Mouse (Mus musculus): ENCODE data around the gene Pld4. TPM values are rescaled to one million over a fixed set of nuclear protein-coding genes. Genes with fewer than 3 reads are reported as not detected.
"Not testable (repeated sequence)": the region's sequence is repeated elsewhere in the genome, so short reads cannot be mapped to it uniquely, and the experiment has no call there.

Gene Pld4
- total RNA-seq, 1 experiment from 2014 or later, result 6.8 TPM

- peak; percentile 61 for DNase-seq
Measured at GRCm38 (mm10) chr12:112801864-112802846, 41.7 kb downstream of the Pld4 start, which contains the start of gene Ahnak2. TSS of gene Ahnak2 (minus strand) at chr12:112802657.

GRCm38 (mm10) chr12:112802917-112803316 lies 42.5 kb downstream of the Pld4 start:
- DNase-seq, result peak; percentile 0

- DNase-seq, result peak; percentile 58
Measured at GRCm38 (mm10) chr12:112804046-112804445, 43.6 kb downstream of the Pld4 start.

DNA sequence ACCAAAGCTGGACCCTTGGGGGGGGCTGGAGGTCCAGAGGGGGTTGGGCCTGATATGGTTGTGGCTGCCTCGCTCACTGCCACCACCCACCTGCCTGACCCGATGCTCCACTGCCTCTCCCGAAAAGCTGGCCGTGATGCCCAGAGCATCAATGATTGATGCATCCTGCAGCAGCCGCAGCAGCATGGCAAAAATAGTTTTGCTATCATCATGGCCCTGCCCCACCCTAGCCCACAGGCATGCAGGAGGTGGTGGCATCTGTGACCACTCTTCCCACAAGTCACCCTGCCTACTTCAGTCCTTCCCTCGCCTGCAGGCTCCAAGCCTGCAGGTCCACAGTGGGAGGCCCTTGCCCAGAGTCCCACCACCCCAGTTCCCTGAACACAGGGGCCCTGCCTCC lies 45.6 kb downstream of the Pld4 start:
- no peak for DNase-seq

DNA sequence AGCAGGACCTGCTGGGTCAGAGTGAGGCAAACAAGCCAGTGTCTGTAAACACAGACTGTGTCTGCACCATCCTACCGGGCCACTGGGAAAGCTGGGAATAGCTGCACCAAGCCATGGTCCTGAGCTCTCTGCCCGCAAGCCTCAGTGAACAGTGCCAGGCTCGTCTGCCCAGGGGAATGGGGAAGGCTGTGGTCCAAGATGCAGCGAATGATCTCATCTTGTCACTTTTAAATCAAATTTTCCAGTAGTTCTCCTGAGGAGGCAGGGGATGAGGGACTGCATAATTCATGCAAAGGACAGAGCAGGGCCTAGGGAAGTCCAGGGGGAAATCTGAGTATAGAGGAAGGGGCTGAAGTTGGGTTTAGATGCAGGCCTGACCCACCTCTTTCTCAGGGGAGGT lies 47.3 kb downstream of the Pld4 start:
- no peak for DNase-seq

DNA sequence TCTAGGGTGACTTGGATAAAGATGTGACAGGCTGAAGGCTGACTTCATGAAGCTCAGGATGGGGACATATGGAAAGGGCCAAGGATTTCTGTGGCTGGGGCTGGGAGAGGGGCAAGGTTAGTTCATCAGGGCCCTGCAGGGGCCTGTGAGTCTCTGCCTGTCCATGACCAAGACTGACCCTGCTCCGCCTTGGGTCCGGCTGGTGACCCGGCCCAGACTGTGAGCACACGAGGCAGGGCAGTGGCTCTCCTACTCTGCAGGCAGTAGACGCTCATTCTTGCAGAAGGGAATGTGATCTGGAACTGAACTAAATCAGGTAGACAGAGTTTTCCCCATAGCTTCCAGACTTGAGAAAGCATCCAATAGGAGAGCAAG lies 47.7 kb downstream of the Pld4 start:
- DNase-seq, result no peak

DNA sequence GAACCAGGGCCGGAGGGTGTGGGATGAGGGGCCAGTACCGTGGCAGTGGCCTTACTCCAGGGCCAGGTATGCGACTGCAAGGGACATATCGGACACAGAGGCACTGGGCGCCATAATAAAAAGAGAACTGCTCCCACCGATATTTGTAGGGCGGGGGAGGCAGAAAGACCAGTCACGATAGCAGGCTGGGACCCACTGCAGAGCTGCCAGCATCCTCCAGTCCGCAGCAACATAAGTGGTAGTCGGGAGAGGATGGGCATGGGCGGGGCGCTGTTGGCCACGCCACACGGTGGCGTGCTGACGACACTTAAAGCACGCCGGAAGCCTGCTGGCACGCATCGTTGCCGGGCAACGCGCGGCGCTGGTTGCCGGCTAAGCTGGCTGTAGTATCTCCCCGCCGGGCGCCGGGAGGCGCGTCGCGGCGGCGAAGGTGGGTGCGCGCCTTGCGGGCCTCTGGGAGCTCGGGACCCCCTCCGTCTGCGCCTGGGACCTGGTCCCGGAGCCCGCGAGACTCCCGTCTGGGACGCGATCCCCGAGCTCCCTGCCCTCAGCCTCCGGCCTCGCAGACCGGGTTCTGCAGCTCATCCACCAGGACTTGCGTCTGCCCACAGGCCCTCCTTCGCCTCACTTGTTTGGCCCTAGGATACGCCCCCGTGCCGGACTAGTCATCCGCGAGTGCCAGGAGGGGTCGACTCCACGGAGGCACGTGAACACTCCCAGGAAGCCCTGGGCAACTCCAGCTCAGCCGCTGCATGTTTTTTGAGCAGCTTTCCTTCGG lies 48.3 kb downstream of the Pld4 start, which contains the start of gene Clba1:
Gene Clba1, plus strand, starts transcription at position 351 of the 778 bp plus-strand sequence.
- peak; percentile 92 for DNase-seq

GRCm38 (mm10) chr12:112809641-112810040 lies 49.2 kb downstream of the Pld4 start:
- DNase-seq, result no peak

GRCm38 (mm10) chr12:112810092-112810885 lies 49.8 kb downstream of the Pld4 start:
- DNase-seq, result no peak

DNA sequence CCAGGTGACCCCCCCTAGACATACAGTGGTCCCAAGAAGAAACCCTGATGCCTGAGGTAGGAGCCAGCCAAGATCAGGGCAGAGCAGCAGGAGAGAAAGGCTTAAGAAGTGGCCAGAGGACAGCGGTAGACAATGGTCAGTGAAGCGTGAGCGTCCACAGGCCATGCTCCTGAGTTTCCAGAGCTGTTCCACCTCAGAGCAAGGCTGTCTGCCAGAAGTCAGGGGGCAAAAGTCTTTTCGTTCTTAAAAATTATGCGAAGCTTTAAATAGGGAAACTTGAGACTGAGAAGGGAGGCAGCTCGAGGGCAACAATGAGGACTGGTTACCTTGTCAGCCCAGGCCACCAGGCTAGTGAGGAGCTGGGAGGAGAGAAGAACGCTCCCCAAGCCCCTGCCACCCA lies 52.9 kb downstream of the Pld4 start:
- DNase-seq, result no peak

- no peak for DNase-seq
Measured at GRCm38 (mm10) chr12:112814682-112815470, 54.4 kb downstream of the Pld4 start.

DNA sequence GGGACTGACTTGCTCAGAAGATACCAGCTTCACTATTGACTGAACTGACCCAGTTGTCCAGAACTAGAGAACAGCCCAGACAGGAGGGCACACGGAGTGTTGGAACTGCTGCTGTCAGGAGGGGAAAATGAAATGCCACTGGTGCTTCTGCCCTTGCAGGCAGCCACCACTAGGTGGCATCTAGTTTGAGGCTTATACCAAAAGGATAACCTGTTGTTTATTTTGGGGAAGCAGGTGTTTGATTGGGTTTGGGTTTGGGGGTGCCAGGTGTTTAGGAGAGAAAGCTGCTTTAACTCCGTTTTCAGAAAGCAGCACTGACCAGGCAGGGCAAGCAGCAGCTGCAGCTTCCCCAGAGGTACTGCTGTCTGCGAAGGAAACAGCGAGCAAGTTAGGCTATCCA lies 55.8 kb downstream of the Pld4 start:
- DNase-seq, result peak; percentile 60

- not testable (repeated sequence) for DNase-seq
Measured at GRCm38 (mm10) chr12:112816866-112817265, 56.4 kb downstream of the Pld4 start.

Small RNA genes lying within 50 kb of the gene (microRNA-seq; reads per million reads assigned to microRNA genes)
- 0 to 0.36 reads per million in 2 experiments for gene Mir6940

Other genes with a start within 250 kb of the Pld4 start
- 5.8 and 5.9 TPM in 2 replicates for gene Tmem179, start 243.9 kb upstream of the Pld4 start, total RNA-seq (2021)
- gene Inf2, start 171.9 kb upstream of the Pld4 start, total RNA-seq (2021), result 32.6 and 34.1 TPM in 2 replicates
- gene Adssl1, start 140.6 kb upstream of the Pld4 start, total RNA-seq (2021), result 17.8 and 21.0 TPM in 2 replicates
- gene Siva1, start 116.0 kb upstream of the Pld4 start, total RNA-seq (2021), result 34.8 and 46.0 TPM in 2 replicates
- gene Akt1, start 85.8 kb upstream of the Pld4 start, total RNA-seq (2021), result 395 and 413 TPM in 2 replicates
- 7.9 and 12.8 TPM in 2 replicates for gene Zbtb42, start 81.8 kb upstream of the Pld4 start, total RNA-seq (2021)
- gene Cep170b, start 40.2 kb upstream of the Pld4 start, total RNA-seq (2021), result 42.4 and 58.1 TPM in 2 replicates
- gene Ahnak2, start 42.0 kb downstream of the Pld4 start, total RNA-seq (2021), result 5.1 and 5.7 TPM in 2 replicates
- gene Clba1, start 48.3 kb downstream of the Pld4 start, total RNA-seq (2021), result 7.7 and 10.0 TPM in 2 replicates
- gene Cdca4, start 68.8 kb downstream of the Pld4 start, total RNA-seq (2021), result 15.5 and 15.9 TPM in 2 replicates
- gene Gpr132, start 107.6 kb downstream of the Pld4 start, total RNA-seq (2021), result 0.12 TPM in 1 of 2 replicates, not detected in the other
- gene Jag2, start 169.1 kb downstream of the Pld4 start, total RNA-seq (2021), result 7.6 and 8.4 TPM in 2 replicates
- 26.6 and 40.7 TPM in 2 replicates for gene Nudt14, start 181.5 kb downstream of the Pld4 start, total RNA-seq (2021)
- gene Btbd6, start 215.8 kb downstream of the Pld4 start, total RNA-seq (2021), result 21.7 and 26.8 TPM in 2 replicates
- 65.9 and 68.8 TPM in 2 replicates for gene Brf1, start 240.0 kb downstream of the Pld4 start, total RNA-seq (2021)

Measured in adrenal gland, postnatal 25 days (tissue).